Mouse (Mus musculus) bone marrow, adult 2 months (tissue): Measurements from ENCODE around the gene Il34.

ENCODE experiments used
- CTCF ChIP-seq: fragments of 200-500 bp; IDR thresholded peaks from 2 replicates; pipeline ENCODE4 v1.5.1; 2011; ENCODE audit warnings: low read length, control low read depth; ENCODE audit not compliant: control insufficient read depth, insufficient read depth
- POLR2A ChIP-seq: fragments of 200-500 bp; IDR thresholded peaks from 2 replicates; pipeline ENCODE4 v1.6.1; 2011; ENCODE audit warnings: low read depth, mild to moderate bottlenecking, control low read depth, low read length, borderline replicate concordance; ENCODE audit not compliant: control insufficient read depth

DNA sequence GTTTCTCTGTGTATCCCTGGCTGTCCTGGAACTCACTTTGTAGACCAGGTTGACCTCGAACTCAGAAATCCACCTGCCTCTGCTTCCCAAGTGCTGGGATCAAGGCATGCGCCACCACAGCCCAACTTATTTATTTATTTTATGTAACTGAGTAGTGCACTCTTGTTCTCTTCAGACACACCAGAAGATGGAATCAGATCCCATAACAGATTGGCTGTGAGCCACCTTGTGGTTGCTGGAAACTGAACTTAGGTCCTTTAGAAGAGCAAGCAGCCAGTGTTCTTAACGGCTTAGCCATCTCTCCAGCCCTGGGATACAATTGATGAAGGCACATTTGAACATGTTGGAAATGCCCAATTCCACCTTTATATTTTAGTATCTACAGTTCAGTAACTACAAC lies 12.9 kb upstream of the Il34 start:
- no peak for TF ChIP-seq CTCF
- no peak for TF ChIP-seq POLR2A
